Mouse (Mus musculus) G1E (cell line): ENCODE measurements at regions not wholly inside any gene's neighbourhood (a gene's known extent, or its start where the extent isn't known, plus 50 kb on each side); places are given as distances from the start of the nearest gene placed in this dataset.
A peak's percentile ranks its signal among the peaks of the same experiment; 100 is the strongest.

Source experiments
- ATAC-seq: 2 replicates; pipeline ENCODE4 v1.8.0; 2016; ENCODE audit warnings: mild to moderate bottlenecking; ENCODE audit not compliant: insufficient number of reproducible peaks, poor library complexity, low FRiP score, severe bottlenecking; ENCODE audit errors: extremely low read depth
- DNase-seq: peaks from one replicate; pipeline ENCODE4 v3.0.0; 2012; ENCODE audit warnings: low spot score
- H3K27me3 ChIP-seq: 2 replicates; pipeline ENCODE4 v1.6.1; 2012; ENCODE audit warnings: mild to moderate bottlenecking, low read length, inconsistent platforms; ENCODE audit not compliant: insufficient read depth
- H3K36me3 ChIP-seq: replicated peaks from 2 replicates; pipeline ENCODE3; 2012; ENCODE audit warnings: mild to moderate bottlenecking, inconsistent platforms
- H3K4me1 ChIP-seq: 2 replicates; pipeline ENCODE4 v1.6.1; 2012; ENCODE audit warnings: low read depth, low read length, inconsistent platforms, mixed read lengths; ENCODE audit not compliant: insufficient read depth
- H3K4me3 ChIP-seq: 2 replicates; pipeline ENCODE4 v1.5.1; 2012; ENCODE audit warnings: low read depth, mild to moderate bottlenecking, inconsistent platforms, low read length, moderate library complexity, mixed read lengths
- H3K9me3 ChIP-seq: replicated peaks from 2 replicates; pipeline ENCODE4 v1.6.1; 2012; ENCODE audit warnings: inconsistent platforms
- CTCF ChIP-seq: IDR thresholded peaks from 2 replicates; pipeline ENCODE4 v1.5.1; 2012; ENCODE audit warnings: low read depth, low read length, inconsistent platforms, mixed read lengths
- GATA1 ChIP-seq: IDR thresholded peaks from 2 replicates; pipeline ENCODE4 v1.6.1; 2012; ENCODE audit warnings: borderline replicate concordance, low read length, inconsistent platforms, mixed read lengths
- GATA2 ChIP-seq: IDR thresholded peaks from 2 replicates; pipeline ENCODE4 v1.6.1; 2012; ENCODE audit warnings: low read depth, low read length, inconsistent platforms, borderline replicate concordance
- POLR2AphosphoS5 ChIP-seq: IDR thresholded peaks from 2 replicates; pipeline ENCODE4 v1.6.1; 2012; ENCODE audit warnings: low read depth, low read length, inconsistent platforms; ENCODE audit not compliant: insufficient replicate concordance
- TAL1 ChIP-seq: conservative IDR thresholded peaks from 2 replicates; pipeline ENCODE4 v1.6.1; 2012; ENCODE audit warnings: low read depth, low read length, inconsistent platforms, mixed read lengths

GRCm38 (mm10) chr15:90340089-90340488 lies 116.0 kb downstream of the Alg10b start:
- no peak overlapping the region for H3K4me3 ChIP-seq
- ATAC-seq: no peak
- TF ChIP-seq GATA2 (no peak), GATA1 (no peak), POLR2AphosphoS5 (no peak), CTCF (no peak), TAL1 (no peak)

DNA sequence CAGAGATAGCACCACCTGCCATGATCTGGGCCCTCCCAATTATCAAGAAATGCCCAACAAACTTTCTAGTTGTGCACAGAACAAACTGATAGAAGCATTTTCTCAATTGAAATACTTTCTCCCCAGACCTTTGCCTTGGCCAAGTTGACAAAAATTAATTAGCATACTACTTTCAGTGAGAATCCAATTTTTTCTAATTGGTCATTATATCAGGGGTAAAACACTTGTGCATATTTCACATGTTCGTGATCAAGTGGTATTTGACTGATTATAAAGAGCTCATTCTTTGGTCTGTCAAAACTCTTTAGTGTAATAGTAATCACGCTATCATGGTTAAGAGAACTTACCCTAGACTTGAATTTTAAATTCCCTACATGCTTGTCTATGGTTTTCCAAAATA lies 117.2 kb downstream of the Alg10b start:
- Histone ChIP-seq H3K9me3 (no peaks in the 10 kb centered on the region), H3K27me3 (no peaks in the 10 kb centered on the region), H3K4me3 (no peak overlapping the region), H3K4me1 (no peaks in the 10 kb centered on the region), H3K36me3 (no peaks in the 10 kb centered on the region)
- TF ChIP-seq POLR2AphosphoS5: no peak
- TF ChIP-seq GATA2: no peak
- TF ChIP-seq CTCF: no peak
- no peak for TF ChIP-seq TAL1
- TF ChIP-seq GATA1: no peak
- ATAC-seq: no peak
- no peak for DNase-seq

More at GRCm38 (mm10) chr15:90340089-90340488, 116.0 kb downstream of the Alg10b start:
- Histone ChIP-seq H3K36me3 (no peaks in the 10 kb centered on the region), H3K4me1 (no peaks in the 10 kb centered on the region), H3K9me3 (no peaks in the 10 kb centered on the region), H3K27me3 (no peaks in the 10 kb centered on the region)
- DNase-seq: no peak

DNA sequence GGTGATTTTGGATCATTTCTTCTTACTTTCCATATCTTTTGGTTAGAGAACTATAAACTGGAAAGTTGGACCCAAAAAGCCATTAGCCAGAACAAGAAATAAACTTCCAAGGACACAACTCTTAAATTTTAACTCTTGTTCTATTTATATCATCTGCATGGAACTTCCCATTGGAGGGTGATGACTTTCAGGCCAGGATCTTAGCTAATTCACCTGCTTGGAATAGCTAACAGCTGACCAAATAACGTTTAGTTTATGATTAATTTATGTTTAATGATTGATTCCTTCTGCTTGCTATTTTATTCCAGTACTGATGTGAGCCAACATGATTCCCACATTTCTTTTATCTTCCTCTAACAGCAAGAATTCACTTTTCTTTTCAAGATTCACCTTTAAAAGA lies 119.7 kb downstream of the Alg10b start:
- no peak overlapping the region for H3K4me3 ChIP-seq
- H3K27me3 ChIP-seq: no peaks in the 10 kb centered on the region
- H3K9me3 ChIP-seq: peaks cover 7% of the 10 kb centered on the region
- TF ChIP-seq GATA1 (no peak), POLR2AphosphoS5 (no peak), CTCF (no peak), TAL1 (no peak)
- no peak for DNase-seq
- H3K4me1 ChIP-seq: no peaks in the 10 kb centered on the region
- ATAC-seq: no peak
- H3K36me3 ChIP-seq: no peaks in the 10 kb centered on the region

- Histone ChIP-seq H3K36me3 (no peaks in the 10 kb centered on the region), H3K9me3 (peaks cover 7% of the 10 kb centered on the region), H3K4me3 (no peak overlapping the region), H3K27me3 (no peaks in the 10 kb centered on the region), H3K4me1 (no peaks in the 10 kb centered on the region)
- no peak for DNase-seq
- TF ChIP-seq TAL1 (no peak), GATA2 (no peak), CTCF (no peak), POLR2AphosphoS5 (no peak), GATA1 (no peak)
- ATAC-seq: no peak
These were observed 120.8 kb downstream of the Alg10b start for GRCm38 (mm10) chr15:90344956-90345355.

DNA sequence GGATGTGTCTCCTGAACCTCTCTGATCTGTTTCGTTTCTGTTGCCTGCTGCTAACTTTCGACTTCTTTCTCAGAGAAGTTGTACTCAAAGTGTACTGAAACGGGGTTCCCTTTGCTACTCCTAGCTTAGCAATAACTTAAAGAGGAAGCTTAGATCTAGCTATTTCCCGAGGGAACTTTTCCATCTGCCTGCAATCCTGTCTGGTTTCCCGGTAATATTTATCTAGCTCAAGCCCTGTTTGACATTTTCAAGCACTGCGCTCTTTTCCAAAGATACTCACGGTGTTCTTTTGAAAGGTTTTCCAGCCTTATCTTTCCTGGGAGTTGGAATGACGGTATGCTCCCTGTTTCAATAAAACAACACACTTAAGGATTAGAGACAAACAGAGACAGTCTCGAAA lies 122.1 kb downstream of the Alg10b start:
- no peak for ATAC-seq
- H3K36me3 ChIP-seq: no peaks in the 10 kb centered on the region

GRCm38 (mm10) chr15:90346757-90347156 lies 122.6 kb downstream of the Alg10b start:
- Histone ChIP-seq H3K36me3 (no peaks in the 10 kb centered on the region), H3K4me3 (no peak overlapping the region), H3K27me3 (no peaks in the 10 kb centered on the region), H3K9me3 (peaks cover 7% of the 10 kb centered on the region), H3K4me1 (peaks cover 8% of the 10 kb centered on the region)
- no peak for TF ChIP-seq GATA1
- no peak for ATAC-seq
- no peak for DNase-seq

More for the DNA sequence above, 122.1 kb downstream of the Alg10b start:
- peaks cover 7% of the 10 kb centered on the region for H3K9me3 ChIP-seq
- H3K4me3 ChIP-seq: no peak overlapping the region
- DNase-seq: no peak
- no peaks in the 10 kb centered on the region for H3K27me3 ChIP-seq
- no peak for TF ChIP-seq GATA2
- no peak for TF ChIP-seq CTCF
- TF ChIP-seq GATA1: no peak
- TF ChIP-seq TAL1: no peak
- no peak for TF ChIP-seq POLR2AphosphoS5
- H3K4me1 ChIP-seq: peaks cover 4% of the 10 kb centered on the region

DNA sequence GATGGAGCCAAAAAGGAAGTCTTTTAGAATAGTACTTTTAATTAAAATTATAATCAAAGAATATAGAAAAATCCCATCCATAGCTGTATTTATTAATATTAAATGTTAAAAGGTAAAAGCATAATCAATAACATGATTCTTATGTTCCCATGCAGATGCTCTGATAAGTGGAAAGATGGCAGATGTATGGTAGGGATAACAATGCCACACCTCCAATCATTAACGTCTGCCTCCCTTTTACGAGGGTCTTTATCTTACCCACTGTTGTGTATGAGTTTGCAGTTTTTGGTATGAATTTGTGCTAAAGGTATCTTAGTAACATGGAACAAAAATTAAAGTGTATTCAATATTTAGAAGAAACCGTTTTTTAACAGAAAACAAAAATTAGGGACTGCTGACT lies 127.8 kb downstream of the Alg10b start:
- DNase-seq: no peak
- Histone ChIP-seq H3K9me3 (peaks cover 7% of the 10 kb centered on the region), H3K4me1 (peaks cover 15% of the 10 kb centered on the region), H3K4me3 (no peak overlapping the region), H3K36me3 (no peaks in the 10 kb centered on the region), H3K27me3 (no peaks in the 10 kb centered on the region)
- no peak for TF ChIP-seq CTCF
- TF ChIP-seq GATA2: no peak
- TF ChIP-seq TAL1: peak; percentile 51; the same call in 1 of the 2 replicates
- TF ChIP-seq GATA1: no peak
- no peak for TF ChIP-seq POLR2AphosphoS5
- peak; percentile 71 for ATAC-seq
